Mouse (Mus musculus) Patski (cell line): Measurements from ENCODE around the gene Gkn3. TPM values are rescaled to one million over a fixed set of nuclear protein-coding genes. Genes with fewer than 3 reads are reported as not detected.

ENCODE experiments used
- ATAC-seq: fragments of 100-300 bp; one replicate; pipeline ENCODE4 v1.8.0; 2021
- CTCF ChIA-PET: fragments of 350-600 bp; sonication (Branson Sonifier 250); formaldehyde crosslinking; loops from one replicate; lab custom pipeline; 2022; ENCODE audit warnings: inconsistent platforms; lab: Charles Lee
- POLR2A ChIA-PET: fragments of 350-600 bp; sonication (Branson Sonifier 250); formaldehyde crosslinking; loops from one replicate; lab custom pipeline; 2022; ENCODE audit warnings: antibody characterized with exemption, inconsistent platforms; lab: Charles Lee
- DNase-seq: peaks from one replicate; pipeline ENCODE4 v3.0.0-alpha.2; 2011; ENCODE audit warnings: low read depth, low spot score
- H3K27me3 ChIP-seq: fragments of 371-371 bp; one replicate; pipeline ENCODE4 v1.5.1; 2021
- CTCF ChIP-seq: fragments of 100-300 bp; IDR thresholded peaks from one replicate; pipeline ENCODE4 v1.5.1; 2021
- in situ Hi-C: fragments of 300-500 bp; cut with MboI; formaldehyde crosslinking; loops from 3 replicates; pipeline ENCODE4 v1.11.1; 2018; ENCODE audit warnings: low pct_unique_long_range_greater_than_20kb, mixed read lengths
- polyA plus RNA-seq: library from polyadenylated mRNA; unstranded; gene quantifications from one replicate; pipeline ENCODE4 v1.2.3, GENCODE M21; 2021

Gkn3 gene
- polyA plus RNA-seq, 1 experiment from 2014 or later: not detected

DNA sequence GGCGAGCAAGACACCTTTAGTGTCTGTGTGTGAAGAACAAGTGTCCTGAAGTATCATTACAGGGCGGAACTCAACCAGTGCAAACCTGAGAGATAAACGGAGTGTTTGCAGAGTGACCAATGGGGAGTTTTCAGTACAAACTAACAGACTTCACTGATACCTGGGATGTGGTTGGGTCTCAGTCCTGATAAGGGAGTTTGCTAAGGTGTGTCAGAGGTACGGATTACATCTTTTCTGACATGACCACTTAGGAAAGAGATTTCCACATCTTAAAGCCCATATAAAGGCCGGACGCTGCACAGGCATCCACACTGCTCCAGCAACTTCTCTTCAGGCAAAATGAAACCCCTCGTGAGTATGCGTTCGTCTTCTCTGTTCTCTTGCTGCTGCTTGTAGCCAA is 15.7 kb downstream of the Gkn3 start, which contains the start of gene Gkn2:
TSS of gene Gkn2 (plus strand) at position 301 of the 400 bp plus-strand sequence.
- DNase-seq (no peak), ATAC-seq (no peak)
- in situ Hi-C loops: no loop called here
- no peak for TF ChIP-seq CTCF
- POLR2A ChIA-PET: no interaction called here
- H3K27me3 ChIP-seq: peaks cover 82% of the 10 kb centered on the region
- CTCF ChIA-PET: interaction anchor here (1.0 kb wide), 2 partner anchors 23 to 30 kb away, joined by 3 read pairs; no protein-coding TSS in a partner anchor

DNA sequence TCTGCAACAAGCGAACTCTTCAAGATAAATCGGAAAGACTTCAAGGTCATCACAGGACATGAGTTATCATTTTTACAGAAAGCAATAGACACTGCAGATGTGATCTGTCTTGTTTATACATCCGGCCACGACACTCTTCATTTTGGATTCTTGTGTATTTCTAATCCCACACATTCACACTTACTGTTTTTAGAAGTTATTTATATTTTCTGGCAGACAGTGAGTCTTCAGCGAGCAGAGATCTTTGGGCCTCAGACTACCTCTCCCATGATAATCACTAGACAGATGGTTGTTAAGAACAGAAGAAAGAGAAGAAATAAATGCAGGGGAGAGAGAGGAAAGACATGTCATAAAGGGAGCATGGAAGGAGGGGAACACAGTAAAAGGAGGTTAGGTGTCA is 19.5 kb downstream of the Gkn3 start:
- no peak for TF ChIP-seq CTCF
- DNase-seq: no peak
- ChIA-PET POLR2A (no interaction called here), CTCF (interaction anchor here (1.2 kb wide), 1 partner anchor 13 kb away, joined by 3 read pairs; no protein-coding TSS in a partner anchor)
- H3K27me3 ChIP-seq: peaks cover 62% of the 10 kb centered on the region
- in situ Hi-C loops: no loop called here
- ATAC-seq: no peak

GRCm38 (mm10) chr6:87354441-87354840 is 34.3 kb downstream of the Gkn3 start:
- H3K27me3 ChIP-seq: peaks cover 23% of the 10 kb centered on the region
- DNase-seq: no peak
- POLR2A ChIA-PET: no interaction called here
- no peak for ATAC-seq
- CTCF ChIA-PET: no interaction called here
- no peak for TF ChIP-seq CTCF
- in situ Hi-C loops: no loop called here

DNA sequence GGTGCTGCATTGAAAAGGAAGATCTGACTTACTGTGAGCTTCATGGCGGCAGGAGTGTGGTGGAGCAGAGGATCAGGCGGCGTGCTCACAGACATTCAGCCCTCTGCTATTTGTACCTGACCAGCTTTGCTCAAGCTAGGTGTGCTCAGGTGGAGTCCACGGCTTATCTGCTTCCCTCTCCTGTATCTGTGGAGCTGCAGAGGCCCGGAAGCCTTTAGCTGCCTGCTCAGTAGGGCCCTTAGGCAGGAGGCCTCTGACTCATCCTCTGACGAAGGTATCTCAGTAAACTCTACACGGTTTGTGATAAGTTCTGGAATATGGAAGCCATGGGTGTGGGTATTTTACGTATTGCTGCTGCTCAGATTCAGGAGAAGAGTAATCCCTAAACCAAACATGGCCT is 37.9 kb downstream of the Gkn3 start, which contains the start of gene Gkn1:
TSS of gene Gkn1 (minus strand) at position 114 of the 400 bp plus-strand sequence.
- CTCF ChIA-PET: no interaction called here
- peaks cover 47% of the 10 kb centered on the region for H3K27me3 ChIP-seq
- ATAC-seq (no peak), DNase-seq (no peak)
- POLR2A ChIA-PET: no interaction called here
- no peak for TF ChIP-seq CTCF
- in situ Hi-C loops: no loop called here

GRCm38 (mm10) chr6:87335935-87336295 is 52.8 kb downstream of the Gkn3 start:
- in situ Hi-C loops: no loop called here
- TF ChIP-seq CTCF: no peak
- peaks cover 28% of the 10 kb centered on the region for H3K27me3 ChIP-seq
- ATAC-seq: no peak
- no peak for DNase-seq
- CTCF ChIA-PET: interaction anchor here (0.8 to 3.3 kb wide), 4 partner anchors 9 to 239 kb away, joined by 3 to 30 read pairs (median 4); no protein-coding TSS in a partner anchor
- POLR2A ChIA-PET: interaction anchor here (0.7 kb wide), 1 partner anchor 45 kb away, joined by 6 read pairs; no protein-coding TSS in a partner anchor

- peaks cover 24% of the 10 kb centered on the region for H3K27me3 ChIP-seq
- ChIA-PET CTCF (interaction anchor here (0.8 to 3.3 kb wide), 5 partner anchors 9 to 238 kb away, joined by 3 to 30 read pairs (median 4); no protein-coding TSS in a partner anchor), POLR2A (interaction anchor here (0.7 kb wide), 4 partner anchors 46 to 269 kb away, joined by 5 to 11 read pairs (median 7); no protein-coding TSS in a partner anchor)
- TF ChIP-seq CTCF: peak; percentile 76
- DNase-seq (no peak), ATAC-seq (no peak)
- in situ Hi-C loops: no loop called here
These were observed 53.4 kb downstream of the Gkn3 start, which contains the start of gene Antxr1 for GRCm38 (mm10) chr6:87335091-87335934. TSS of gene Antxr1 (minus strand) at chr6:87335821.

- no peak for TF ChIP-seq CTCF
- CTCF ChIA-PET: interaction anchor here (1.1 to 3.3 kb wide), 3 partner anchors 12 to 237 kb away, joined by 4 to 30 read pairs (median 5); no protein-coding TSS in a partner anchor
- no peak for ATAC-seq
These were observed 54.2 kb downstream of the Gkn3 start for GRCm38 (mm10) chr6:87334361-87335090.

More at GRCm38 (mm10) chr6:87334361-87335090, 54.2 kb downstream of the Gkn3 start:
- POLR2A ChIA-PET: no interaction called here
- peaks cover 17% of the 10 kb centered on the region for H3K27me3 ChIP-seq
- in situ Hi-C loops: no loop called here
- no peak for DNase-seq

Other genes with a start within 250 kb of the Gkn3 start
- gene Antxr1, start 53.1 kb downstream of the Gkn3 start, polyA plus RNA-seq: 25.1 TPM
- gene Gkn1, start 38.0 kb downstream of the Gkn3 start, polyA plus RNA-seq: not detected
- not detected for gene Gkn2, start 15.6 kb downstream of the Gkn3 start, polyA plus RNA-seq
- not detected for gene Bmp10, start 40.1 kb upstream of the Gkn3 start, polyA plus RNA-seq
- gene Arhgap25, start 144.3 kb upstream of the Gkn3 start, polyA plus RNA-seq: 0.03 TPM
- gene Prokr1, start 201.8 kb upstream of the Gkn3 start, polyA plus RNA-seq: 0.28 TPM